Mouse (Mus musculus) embryonic facial prominence, embryonic 11.5 days (tissue): ENCODE data around the gene Lama2. TPM values are rescaled to one million over a fixed set of nuclear protein-coding genes. Genes with fewer than 3 reads are reported as not detected.
"Not testable (repeated sequence)": the region's sequence is repeated elsewhere in the genome, so short reads cannot be mapped to it uniquely, and the experiment has no call there.

Source experiments
- ATAC-seq: fragments of 200-750 bp; cut with Nextera tagmentation; replicated peaks from 2 replicates; pipeline ENCODE4 v1.8.0; 2017; ENCODE audit warnings: low read depth; ENCODE audit not compliant: insufficient number of reproducible peaks, low FRiP score, low TSS enrichment
- DNase-seq: peaks from one replicate; pipeline ENCODE4 v3.0.0-alpha.2; 2015; ENCODE audit warnings: low spot score
- H3K27ac ChIP-seq: fragments of 300-500 bp; sonication (generic); replicated peaks from 2 replicates; pipeline ENCODE4 v1.5.1; 2014; ENCODE audit warnings: mild to moderate bottlenecking, low read depth, low read length, control low read depth
- H3K27me3 ChIP-seq: fragments of 300-500 bp; sonication (generic); 2 replicates; pipeline ENCODE4 v1.6.1; 2014; ENCODE audit warnings: mild to moderate bottlenecking, low read length, moderate library complexity, mixed read lengths; ENCODE audit not compliant: control insufficient read depth, insufficient read depth
- H3K36me3 ChIP-seq: fragments of 300-500 bp; sonication (generic); replicated peaks from 2 replicates; pipeline ENCODE4 v1.6.1; 2014; ENCODE audit warnings: low read depth, mild to moderate bottlenecking, low read length, moderate library complexity, mixed read lengths; ENCODE audit not compliant: control insufficient read depth, insufficient read depth
- H3K4me1 ChIP-seq: fragments of 300-500 bp; sonication (generic); 2 replicates; pipeline ENCODE4 v1.6.1; 2014; ENCODE audit warnings: low read length, mixed read lengths; ENCODE audit not compliant: control insufficient read depth, insufficient read depth
- H3K4me2 ChIP-seq: fragments of 300-500 bp; sonication (generic); 2 replicates; pipeline ENCODE4 v1.6.1; 2014; ENCODE audit warnings: low read depth, mild to moderate bottlenecking, control low read depth, low read length, moderate library complexity
- H3K4me3 ChIP-seq: fragments of 300-500 bp; sonication (generic); 2 replicates; pipeline ENCODE4 v1.5.1; 2014; ENCODE audit warnings: low read depth, low read length, control low read depth
- H3K9ac ChIP-seq: fragments of 300-500 bp; sonication (generic); replicated peaks from 2 replicates; pipeline ENCODE4 v1.6.1; 2014; ENCODE audit warnings: mild to moderate bottlenecking, control low read depth, low read length
- H3K9me3 ChIP-seq: fragments of 300-500 bp; sonication (generic); replicated peaks from 2 replicates; pipeline ENCODE4 v1.6.1; 2016; ENCODE audit warnings: mild to moderate bottlenecking, low read length, inconsistent platforms, mixed read lengths; ENCODE audit not compliant: control insufficient read depth
- WGBS: fragments of 180-500 bp; shearing (Covaris S2); extraction: QIAGEN DNeasy Blood & Tissue Kit; methylation state at CpG from one replicate; pipeline ENCODE4 v1.1.7; 2014; 5-methylcytosine and 5-hydroxymethylcytosine counted together
- polyA plus RNA-seq: library from polyadenylated mRNA; unstranded; fragments of >200 nt; fragmentation: Nextera tagmentation; extraction: Ambion mirVana; gene quantifications from 2 replicates; pipeline ENCODE4 v1.2.1, GENCODE M21; 2014

Gene Lama2
- polyA plus RNA-seq, 1 experiment from 2014 or later, result 12.1 TPM

GRCm38 (mm10) chr10:26985451-26985850 is 634.1 kb downstream of the Lama2 start:
- Histone ChIP-seq H3K27ac (no peak overlapping the region), H3K4me1 (no peaks in the 10 kb centered on the region), H3K27me3 (no peaks in the 10 kb centered on the region), H3K36me3 (no peaks in the 10 kb centered on the region), H3K9me3 (no peaks in the 10 kb centered on the region), H3K4me3 (no peak overlapping the region), H3K9ac (no peak overlapping the region), H3K4me2 (no peak overlapping the region)
- DNase-seq (no peak), ATAC-seq (no peak)
- WGBS, result 25% methylated on average over 1 of the region's 1 CpGs

GRCm38 (mm10) chr10:26984082-26984481 is 635.5 kb downstream of the Lama2 start:
- not testable (repeated sequence) for H3K27ac ChIP-seq, H3K36me3 ChIP-seq, H3K4me3 ChIP-seq, ATAC-seq, H3K9me3 ChIP-seq, H3K27me3 ChIP-seq, DNase-seq, H3K4me1 ChIP-seq, H3K4me2 ChIP-seq, H3K9ac ChIP-seq
- 76% methylated on average over 5 of the region's 5 CpGs for WGBS

- Histone ChIP-seq H3K9ac (no peak overlapping the region), H3K36me3 (no peaks in the 10 kb centered on the region), H3K4me2 (no peak overlapping the region), H3K9me3 (no peaks in the 10 kb centered on the region), H3K4me1 (no peaks in the 10 kb centered on the region), H3K27me3 (no peaks in the 10 kb centered on the region), H3K4me3 (no peak overlapping the region), H3K27ac (no peak overlapping the region)
- WGBS, result 91% methylated on average over 1 of the region's 1 CpGs
- ATAC-seq (no peak), DNase-seq (no peak)
Measured at GRCm38 (mm10) chr10:26983583-26983982, 636.0 kb downstream of the Lama2 start.

- Histone ChIP-seq H3K27ac (no peak overlapping the region), H3K36me3 (no peaks in the 10 kb centered on the region), H3K4me3 (no peak overlapping the region), H3K9ac (no peak overlapping the region), H3K4me2 (no peak overlapping the region), H3K27me3 (no peaks in the 10 kb centered on the region), H3K9me3 (no peaks in the 10 kb centered on the region), H3K4me1 (no peaks in the 10 kb centered on the region)
- 68% methylated on average over 2 of the region's 2 CpGs for WGBS
- DNase-seq, result no peak
- ATAC-seq, result no peak
Measured at GRCm38 (mm10) chr10:26982621-26983020, 636.9 kb downstream of the Lama2 start.

- Histone ChIP-seq H3K27me3 (no peaks in the 10 kb centered on the region), H3K27ac (no peak overlapping the region), H3K9ac (no peak overlapping the region), H3K4me2 (no peak overlapping the region), H3K4me1 (no peaks in the 10 kb centered on the region), H3K36me3 (no peaks in the 10 kb centered on the region), H3K4me3 (no peak overlapping the region), H3K9me3 (no peaks in the 10 kb centered on the region)
- ATAC-seq, result no peak
- no peak for DNase-seq
- WGBS, result 91% methylated on average over 3 of the region's 3 CpGs
Measured at GRCm38 (mm10) chr10:26975372-26975771, 644.2 kb downstream of the Lama2 start.

- Histone ChIP-seq H3K27me3 (no peaks in the 10 kb centered on the region), H3K36me3 (no peaks in the 10 kb centered on the region), H3K4me3 (no peak overlapping the region), H3K9ac (no peak overlapping the region), H3K4me1 (no peaks in the 10 kb centered on the region), H3K9me3 (no peaks in the 10 kb centered on the region), H3K4me2 (no peak overlapping the region), H3K27ac (no peak overlapping the region)
- ATAC-seq, result no peak
- DNase-seq, result no peak
- WGBS, result 75% methylated on average over 1 of the region's 1 CpGs
Measured at GRCm38 (mm10) chr10:26974224-26974623, 645.3 kb downstream of the Lama2 start.

GRCm38 (mm10) chr10:26973575-26973974 is 646.0 kb downstream of the Lama2 start:
- Histone ChIP-seq H3K9me3 (no peaks in the 10 kb centered on the region), H3K9ac (no peak overlapping the region), H3K36me3 (no peaks in the 10 kb centered on the region), H3K4me3 (no peak overlapping the region), H3K27me3 (no peaks in the 10 kb centered on the region), H3K4me2 (no peak overlapping the region), H3K27ac (no peak overlapping the region), H3K4me1 (no peaks in the 10 kb centered on the region)
- ATAC-seq (no peak), DNase-seq (no peak)
- WGBS, result 86% methylated on average over 2 of the region's 2 CpGs

GRCm38 (mm10) chr10:26958513-26958912 is 661.0 kb downstream of the Lama2 start:
- H3K36me3 ChIP-seq, result no peaks in the 10 kb centered on the region
- ATAC-seq (no peak), DNase-seq (no peak)
- H3K9ac ChIP-seq, result no peak overlapping the region
- WGBS, result 79% methylated on average over 3 of the region's 3 CpGs
- no peaks in the 10 kb centered on the region for H3K9me3 ChIP-seq
- H3K4me1 ChIP-seq, result no peaks in the 10 kb centered on the region
- no peaks in the 10 kb centered on the region for H3K27me3 ChIP-seq
- H3K27ac ChIP-seq, result no peak overlapping the region
- no peak overlapping the region for H3K4me3 ChIP-seq
- H3K4me2 ChIP-seq, result no peak overlapping the region
